Mouse (Mus musculus): ENCODE data around the gene Foxn3. TPM values are rescaled to one million over a fixed set of nuclear protein-coding genes. Genes with fewer than 3 reads are reported as not detected.

Gene Foxn3
- polyA plus RNA-seq, 1 experiment from 2014 or later: 69.1 TPM

- DNase-seq (no peak), ATAC-seq (ENCODE audit: insufficient read depth) (no peak)
- no peak for TF ChIP-seq CTCF (IDR thresholded peaks at IDR 0.05; ENCODE audit: low read depth)
- Histone ChIP-seq H3K9me3 (ENCODE audit: low read depth, low read length) (no peaks in the 10 kb centered on the region), H3K9ac (no peak overlapping the region), H3K27me3 (ENCODE audit: insufficient read depth, low read length) (no peaks in the 10 kb centered on the region), H3K27ac (ENCODE audit: low read depth) (no peak overlapping the region), H3K4me2 (no peak overlapping the region), H3K36me3 (ENCODE audit: insufficient read depth) (no peaks in the 10 kb centered on the region), H3K4me3 (ENCODE audit: low read depth, low read length) (no peak overlapping the region), H3K4me1 (ENCODE audit: insufficient read depth) (no peaks in the 10 kb centered on the region)
- 84% methylated on average over 4 of the region's 4 CpGs for WGBS
Measured at GRCm38 (mm10) chr12:99435189-99435588, 128.2 kb downstream of the Foxn3 start.

- H3K4me2 ChIP-seq: no peak overlapping the region
- H3K27me3 ChIP-seq (ENCODE audit: insufficient read depth, low read length): no peaks in the 10 kb centered on the region
- no peak overlapping the region for H3K4me3 ChIP-seq (ENCODE audit: low read depth, low read length)
- no peak overlapping the region for H3K9ac ChIP-seq
- no peak for TF ChIP-seq CTCF (IDR thresholded peaks at IDR 0.05; ENCODE audit: low read depth)
- ATAC-seq (ENCODE audit: insufficient read depth) (no peak), DNase-seq (no peak)
- H3K9me3 ChIP-seq (ENCODE audit: low read depth, low read length): no peaks in the 10 kb centered on the region
- H3K4me1 ChIP-seq (ENCODE audit: insufficient read depth): no peaks in the 10 kb centered on the region
- WGBS: 81% methylated on average over 5 of the region's 5 CpGs
- H3K36me3 ChIP-seq (ENCODE audit: insufficient read depth): no peaks in the 10 kb centered on the region
- H3K27ac ChIP-seq (ENCODE audit: low read depth): no peak overlapping the region
Measured at GRCm38 (mm10) chr12:99433402-99433801, 130.0 kb downstream of the Foxn3 start.

GRCm38 (mm10) chr12:99431541-99431940 lies 131.8 kb downstream of the Foxn3 start:
- Histone ChIP-seq H3K9me3 (ENCODE audit: low read depth, low read length) (no peaks in the 10 kb centered on the region), H3K36me3 (ENCODE audit: insufficient read depth) (no peaks in the 10 kb centered on the region), H3K4me1 (ENCODE audit: insufficient read depth) (no peaks in the 10 kb centered on the region), H3K4me3 (ENCODE audit: low read depth, low read length) (no peak overlapping the region), H3K27me3 (ENCODE audit: insufficient read depth, low read length) (no peaks in the 10 kb centered on the region), H3K4me2 (no peak overlapping the region), H3K9ac (no peak overlapping the region), H3K27ac (ENCODE audit: low read depth) (no peak overlapping the region)
- DNase-seq (no peak), ATAC-seq (ENCODE audit: insufficient read depth) (no peak)
- TF ChIP-seq CTCF (IDR thresholded peaks at IDR 0.05; ENCODE audit: low read depth): no peak
- 81% methylated on average over 6 of the region's 6 CpGs for WGBS

- no peak for TF ChIP-seq CTCF (IDR thresholded peaks at IDR 0.05; ENCODE audit: low read depth)
- DNase-seq: no peak
- Histone ChIP-seq H3K36me3 (ENCODE audit: insufficient read depth) (no peaks in the 10 kb centered on the region), H3K9me3 (ENCODE audit: low read depth, low read length) (no peaks in the 10 kb centered on the region), H3K27me3 (ENCODE audit: insufficient read depth, low read length) (no peaks in the 10 kb centered on the region), H3K4me2 (no peak overlapping the region), H3K4me1 (ENCODE audit: insufficient read depth) (no peaks in the 10 kb centered on the region), H3K4me3 (ENCODE audit: low read depth, low read length) (no peak overlapping the region), H3K9ac (no peak overlapping the region), H3K27ac (ENCODE audit: low read depth) (no peak overlapping the region)
- WGBS: 95% methylated on average over 3 of the region's 3 CpGs
- ATAC-seq (ENCODE audit: insufficient read depth): no peak
Measured at GRCm38 (mm10) chr12:99430992-99431391, 132.4 kb downstream of the Foxn3 start.

- 81% methylated on average over 3 of the region's 3 CpGs for WGBS
- Histone ChIP-seq H3K27me3 (ENCODE audit: insufficient read depth, low read length) (no peaks in the 10 kb centered on the region), H3K36me3 (ENCODE audit: insufficient read depth) (no peaks in the 10 kb centered on the region), H3K4me2 (no peak overlapping the region), H3K4me1 (ENCODE audit: insufficient read depth) (no peaks in the 10 kb centered on the region), H3K4me3 (ENCODE audit: low read depth, low read length) (no peak overlapping the region), H3K27ac (ENCODE audit: low read depth) (no peak overlapping the region), H3K9me3 (ENCODE audit: low read depth, low read length) (no peaks in the 10 kb centered on the region), H3K9ac (no peak overlapping the region)
- no peak for TF ChIP-seq CTCF (IDR thresholded peaks at IDR 0.05; ENCODE audit: low read depth)
- ATAC-seq (ENCODE audit: insufficient read depth) (no peak), DNase-seq (no peak)
Measured at GRCm38 (mm10) chr12:99429101-99429500, 134.3 kb downstream of the Foxn3 start.

- Histone ChIP-seq H3K9ac (no peak overlapping the region), H3K36me3 (ENCODE audit: insufficient read depth) (no peaks in the 10 kb centered on the region), H3K4me2 (no peak overlapping the region), H3K9me3 (ENCODE audit: low read depth, low read length) (no peaks in the 10 kb centered on the region), H3K27ac (ENCODE audit: low read depth) (no peak overlapping the region), H3K4me3 (ENCODE audit: low read depth, low read length) (no peak overlapping the region), H3K27me3 (ENCODE audit: insufficient read depth, low read length) (no peaks in the 10 kb centered on the region), H3K4me1 (ENCODE audit: insufficient read depth) (no peaks in the 10 kb centered on the region)
- DNase-seq: no peak
- 64% methylated on average over 14 of the region's 14 CpGs for WGBS
- no peak for TF ChIP-seq CTCF (IDR thresholded peaks at IDR 0.05; ENCODE audit: low read depth)
- peak; percentile 62; the same call in 1 of the 2 replicates for ATAC-seq (ENCODE audit: insufficient read depth)
Measured at GRCm38 (mm10) chr12:99426207-99426916, 137.0 kb downstream of the Foxn3 start.

- no peak for TF ChIP-seq CTCF (IDR thresholded peaks at IDR 0.05; ENCODE audit: low read depth)
- H3K9ac ChIP-seq: no peak overlapping the region
- H3K4me3 ChIP-seq (ENCODE audit: low read depth, low read length): no peak overlapping the region
- WGBS: 68% methylated on average over 2 of the region's 2 CpGs
- no peaks in the 10 kb centered on the region for H3K27me3 ChIP-seq (ENCODE audit: insufficient read depth, low read length)
- no peaks in the 10 kb centered on the region for H3K9me3 ChIP-seq (ENCODE audit: low read depth, low read length)
- DNase-seq (no peak), ATAC-seq (ENCODE audit: insufficient read depth) (no peak)
- no peak overlapping the region for H3K4me2 ChIP-seq
- no peaks in the 10 kb centered on the region for H3K36me3 ChIP-seq (ENCODE audit: insufficient read depth)
- H3K27ac ChIP-seq (ENCODE audit: low read depth): no peak overlapping the region
- peaks cover 4% of the 10 kb centered on the region; the same call in 1 of the 2 replicates for H3K4me1 ChIP-seq (ENCODE audit: insufficient read depth)
Measured at GRCm38 (mm10) chr12:99419396-99419760, 144.0 kb downstream of the Foxn3 start.
